Mouse (Mus musculus) heart, adult 9 months (tissue): ENCODE results near the gene Smurf1.
A peak's percentile ranks its signal among the peaks of the same experiment; 100 is the strongest.

Experiments used
- DNase-seq, 2 experiments: peaks; one replicate each; pipeline ENCODE4 v3.0.0; 2022; ENCODE audit warnings: low spot score in 2 of 2

Smurf1 gene

DNA sequence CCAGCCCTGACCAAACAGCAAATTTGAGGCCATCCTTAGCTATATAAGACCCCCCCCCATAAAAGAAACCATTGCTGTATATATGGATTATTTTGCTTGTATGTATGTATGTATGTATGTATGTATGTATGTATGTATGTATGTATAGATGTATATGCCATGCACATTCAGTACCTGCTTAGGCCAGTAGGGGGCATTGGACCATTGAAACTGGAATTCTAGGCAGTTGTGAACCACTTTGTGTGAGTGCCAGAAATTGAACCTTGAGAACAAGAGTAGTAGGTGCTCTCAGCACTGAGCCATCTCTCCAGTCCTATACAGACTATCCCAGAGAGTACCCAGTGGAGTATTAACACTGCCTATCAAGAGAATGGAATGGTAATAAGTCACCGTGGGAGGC, 93.9 kb downstream of the Smurf1 start:
- no peak for DNase-seq

DNA sequence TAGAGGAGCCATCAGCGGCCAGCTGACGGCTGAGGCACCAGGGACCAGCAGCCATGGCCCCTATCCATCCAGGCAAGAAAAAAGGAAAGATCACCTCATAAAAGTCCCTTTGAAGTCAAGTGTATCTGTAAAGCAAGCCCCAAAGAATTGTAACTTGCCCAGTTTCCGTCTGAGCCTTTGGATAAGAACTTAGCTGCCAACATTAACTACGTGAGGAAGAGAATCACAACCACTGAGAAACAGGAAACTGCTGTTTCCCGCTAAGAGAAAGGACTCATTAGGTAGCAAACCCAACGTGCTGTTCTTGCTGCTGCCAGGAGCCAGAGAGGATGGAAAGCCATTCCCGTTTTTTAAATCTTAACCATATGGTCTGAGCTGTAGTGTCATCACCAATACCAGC, 94.9 kb downstream of the Smurf1 start:
- peak in 1 of 2 experiments; percentile 43 for DNase-seq

DNA sequence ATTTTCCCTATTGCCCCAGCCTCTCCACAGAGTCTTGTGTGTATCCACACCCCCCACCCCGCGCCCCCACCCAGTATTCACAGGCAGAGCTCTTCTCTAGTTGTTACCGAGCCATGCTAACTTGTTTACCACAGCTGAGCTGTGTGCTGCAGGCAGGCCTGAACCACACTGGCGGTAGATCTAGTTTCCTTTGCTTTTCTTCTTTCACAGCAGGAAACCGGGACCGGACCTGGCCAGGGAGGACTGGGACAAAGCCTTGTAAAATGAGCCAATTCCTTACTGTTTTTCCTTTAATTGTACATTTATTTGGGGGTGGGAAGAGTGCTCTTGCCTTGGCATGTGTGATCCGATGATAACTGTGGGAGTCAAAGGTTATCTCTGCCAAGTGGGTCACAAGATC, 96.2 kb downstream of the Smurf1 start:
- no peak for DNase-seq

DNA sequence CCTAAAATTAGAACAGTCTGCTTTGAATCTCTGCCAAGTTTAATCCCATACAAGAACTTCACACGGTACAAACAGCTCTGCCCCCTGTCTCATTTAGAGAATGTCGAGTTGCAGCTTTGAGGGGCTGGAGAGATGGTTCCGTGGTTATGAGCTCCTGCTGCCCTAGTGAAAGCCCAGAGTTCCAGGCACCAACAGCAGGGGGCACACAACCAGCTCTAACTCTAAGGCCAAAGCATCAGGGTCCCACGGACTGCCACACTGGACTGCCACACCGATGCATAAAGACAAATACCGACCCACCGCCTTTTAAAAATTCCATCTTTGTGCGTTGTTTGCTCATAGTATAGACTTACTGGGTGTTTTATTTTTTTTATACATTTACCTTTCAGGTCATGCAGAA, 98.7 kb downstream of the Smurf1 start:
- DNase-seq, result no peak

DNA sequence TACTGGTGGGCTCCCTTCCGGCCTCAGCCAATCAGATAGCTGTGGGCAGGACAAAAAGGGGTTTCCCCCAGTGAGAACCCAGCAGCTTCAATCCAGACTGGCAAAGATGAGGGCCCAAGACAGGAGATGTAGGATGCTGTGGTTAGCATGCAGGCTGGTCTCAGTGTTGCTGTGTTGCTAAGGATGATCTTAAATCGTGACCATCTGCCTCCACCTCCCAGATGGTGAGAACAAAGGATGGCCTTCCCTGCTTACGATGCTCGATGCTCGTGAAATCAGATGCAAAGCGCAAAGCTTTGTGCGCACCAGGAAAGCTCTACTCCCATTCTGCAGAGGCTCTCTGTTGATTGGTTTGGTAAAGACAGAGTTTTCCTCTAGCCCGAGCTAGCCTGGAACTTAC, 104.7 kb downstream of the Smurf1 start:
- no peak for DNase-seq

DNA sequence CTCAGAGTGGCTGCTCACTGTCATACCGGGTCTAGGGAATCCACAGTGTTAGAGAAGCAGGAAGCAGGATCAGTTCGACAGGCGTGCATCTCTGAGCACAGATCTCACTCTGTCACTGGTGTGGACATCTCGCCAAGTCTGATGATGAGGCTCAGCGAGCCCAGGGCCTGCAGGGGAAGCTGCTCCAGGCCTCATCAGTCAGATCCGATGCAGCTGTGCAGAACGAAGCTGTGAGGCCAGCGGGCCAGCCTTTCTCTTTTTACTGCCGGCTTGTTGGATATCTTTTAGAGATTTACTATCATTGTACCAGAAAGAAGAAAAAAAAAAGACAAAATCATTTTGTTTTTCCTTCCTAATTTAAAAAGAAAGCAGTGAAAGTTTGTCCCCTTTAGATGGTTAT, 106.4 kb downstream of the Smurf1 start:
- DNase-seq, result peak in 1 of 2 experiments; percentile 28

DNA sequence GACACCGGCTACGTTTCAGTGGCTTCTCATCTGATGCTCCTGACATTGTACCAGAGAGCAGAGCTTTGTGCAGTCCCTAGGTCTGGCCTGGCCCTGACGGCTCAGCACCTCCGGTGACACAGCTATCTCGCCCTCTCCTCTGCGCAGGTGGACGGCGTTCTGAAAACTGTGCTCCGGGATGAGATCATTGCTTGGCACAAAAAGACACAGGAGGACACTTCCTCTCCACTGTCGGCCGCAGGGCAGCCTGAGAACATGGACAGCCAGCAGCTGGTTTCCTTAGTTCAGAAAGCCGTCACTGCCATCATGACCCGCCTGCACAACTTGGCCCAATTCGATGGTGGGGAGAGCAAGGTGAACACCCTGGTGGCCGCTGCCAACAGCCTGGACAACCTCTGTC, 107.1 kb downstream of the Smurf1 start:
- peak in 1 of 2 experiments; percentile 21 for DNase-seq

DNA sequence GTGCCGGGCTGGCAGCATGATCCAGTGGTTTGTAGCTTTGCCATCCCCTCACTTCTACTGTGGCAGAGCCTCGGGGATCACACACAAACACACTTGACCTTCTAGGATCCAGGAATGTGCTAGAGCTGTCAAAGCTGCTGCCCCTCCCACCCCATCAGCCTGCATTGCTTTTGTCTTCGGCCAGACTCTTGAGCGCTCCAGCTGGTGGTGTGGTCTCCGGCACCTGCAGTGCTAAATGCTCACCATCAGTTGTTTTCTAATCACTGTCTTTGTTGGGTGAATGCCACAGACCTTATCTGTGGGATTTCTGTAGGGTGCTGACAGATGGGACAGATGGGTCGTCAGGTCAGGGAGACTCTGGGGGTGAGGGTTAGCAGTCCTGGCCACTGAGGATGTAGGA, 109.7 kb downstream of the Smurf1 start:
- no peak for DNase-seq

DNA sequence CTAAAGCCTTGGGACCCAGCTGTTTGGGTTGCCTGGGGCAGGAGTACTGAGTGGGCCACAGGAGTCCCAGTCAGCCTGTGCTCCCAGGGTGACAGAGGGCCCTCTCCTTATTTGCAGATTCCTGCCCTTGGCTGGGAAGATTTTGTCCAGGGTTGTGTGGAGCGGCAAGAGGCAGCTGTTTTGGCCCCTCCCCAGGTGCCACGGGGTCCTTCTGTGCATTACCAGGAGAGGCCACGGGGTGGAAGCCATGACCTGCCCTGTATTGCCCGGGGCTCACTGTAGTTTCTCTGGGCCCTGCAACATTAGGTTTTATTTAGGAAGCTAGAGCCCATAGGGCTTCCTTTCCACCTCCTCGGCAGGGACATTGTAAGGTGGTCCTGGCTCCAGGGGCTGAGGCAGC, 111.7 kb downstream of the Smurf1 start:
- DNase-seq, result no peak

DNA sequence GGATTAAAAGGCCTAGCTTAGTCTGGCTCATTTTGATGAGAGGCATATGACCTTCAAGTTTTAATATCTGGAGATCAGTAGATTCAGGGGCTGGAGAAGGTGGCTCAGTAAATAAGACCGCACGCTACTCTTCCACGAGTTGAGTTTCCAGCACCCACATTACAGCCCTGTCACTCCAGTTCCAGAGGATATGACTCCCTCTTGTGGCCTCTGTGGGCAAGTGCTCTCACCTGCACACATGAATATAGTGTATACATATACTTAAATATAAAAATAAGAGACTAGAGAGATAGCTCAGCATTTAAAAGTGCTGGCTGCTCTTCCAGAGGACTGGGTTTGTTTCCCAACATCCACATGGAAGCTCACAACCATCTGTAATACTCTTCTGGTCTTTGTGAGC, 113.8 kb downstream of the Smurf1 start:
- DNase-seq, result no peak

DNA sequence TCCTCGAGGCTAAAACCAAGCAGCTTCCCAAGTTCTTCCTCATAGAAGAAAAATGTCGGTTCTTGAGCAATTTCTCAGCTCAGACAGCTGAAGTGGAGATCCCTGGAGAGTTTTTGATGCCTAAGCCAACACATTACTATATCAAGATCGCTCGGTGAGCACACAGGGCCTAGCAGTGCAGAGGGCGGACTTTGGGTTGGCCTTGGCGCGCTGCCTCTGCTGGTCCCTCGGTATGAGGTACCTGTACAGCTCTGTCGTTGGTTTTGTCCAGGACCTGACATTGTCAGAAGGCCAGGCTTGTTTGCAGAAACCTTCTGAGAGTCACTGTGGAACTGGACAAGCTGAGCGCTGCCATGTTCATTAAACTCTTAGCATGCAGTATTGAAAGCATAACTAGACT, 115.7 kb downstream of the Smurf1 start:
- DNase-seq, result peak in 1 of 2 experiments; percentile 15

DNA sequence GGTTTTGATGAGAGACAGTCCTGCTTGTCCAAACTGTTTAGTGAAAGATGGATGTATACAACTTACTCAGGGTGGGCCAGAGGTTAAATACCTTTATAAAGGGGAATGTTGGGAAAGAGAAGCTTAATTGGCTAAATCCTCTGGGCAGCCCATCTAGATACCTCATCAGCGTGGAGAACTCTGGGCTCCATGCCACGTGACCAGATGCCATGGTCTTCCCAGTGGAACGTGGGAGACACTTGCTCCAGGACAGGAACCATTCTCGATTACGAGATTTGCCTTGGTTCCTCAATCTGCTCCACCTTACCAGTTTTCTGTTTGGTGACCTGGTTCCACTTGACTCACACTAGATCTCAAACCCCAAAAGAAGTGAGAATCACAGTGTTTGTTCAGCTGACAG, 116.9 kb downstream of the Smurf1 start:
- DNase-seq, result no peak

DNA sequence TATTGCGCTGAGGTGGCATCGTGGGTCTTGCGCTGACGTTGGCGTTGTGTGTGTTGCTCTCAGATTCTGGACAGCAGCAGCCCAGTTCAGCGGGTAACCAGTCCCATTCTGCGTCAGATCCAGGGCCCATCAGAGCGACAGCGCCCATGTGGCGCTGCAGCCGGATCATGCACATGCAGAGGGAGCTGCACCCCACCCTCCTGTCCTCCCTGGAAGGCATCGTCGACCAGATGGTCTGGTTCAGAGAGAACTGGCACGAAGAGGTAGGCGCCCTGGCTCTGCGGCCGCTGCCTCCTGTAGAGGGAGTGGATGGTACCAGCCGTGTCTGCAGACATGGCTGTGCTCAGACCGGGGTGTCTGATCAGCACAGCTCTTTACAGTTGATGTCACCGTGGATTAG, 120.3 kb downstream of the Smurf1 start:
- DNase-seq, result no peak

DNA sequence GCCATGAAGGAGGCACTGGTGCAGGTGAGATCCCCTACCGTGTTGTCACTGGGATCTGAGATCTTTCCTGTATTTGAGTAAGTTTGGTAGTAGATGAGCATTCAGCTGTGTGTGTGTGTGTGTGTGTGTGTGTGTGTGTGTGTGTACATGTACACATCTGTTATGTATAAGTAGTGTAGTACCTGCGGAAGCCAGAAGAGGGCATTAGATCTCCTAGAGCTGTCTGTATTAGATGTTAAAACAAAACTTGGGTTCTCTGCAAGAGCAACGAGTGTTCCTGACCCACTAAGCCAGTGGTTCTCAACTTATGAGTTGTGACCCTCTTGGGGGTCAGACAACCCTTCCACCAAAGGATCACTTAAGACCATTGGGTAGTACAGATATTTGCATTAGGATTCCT, 129.5 kb downstream of the Smurf1 start:
- DNase-seq, result no peak

DNA sequence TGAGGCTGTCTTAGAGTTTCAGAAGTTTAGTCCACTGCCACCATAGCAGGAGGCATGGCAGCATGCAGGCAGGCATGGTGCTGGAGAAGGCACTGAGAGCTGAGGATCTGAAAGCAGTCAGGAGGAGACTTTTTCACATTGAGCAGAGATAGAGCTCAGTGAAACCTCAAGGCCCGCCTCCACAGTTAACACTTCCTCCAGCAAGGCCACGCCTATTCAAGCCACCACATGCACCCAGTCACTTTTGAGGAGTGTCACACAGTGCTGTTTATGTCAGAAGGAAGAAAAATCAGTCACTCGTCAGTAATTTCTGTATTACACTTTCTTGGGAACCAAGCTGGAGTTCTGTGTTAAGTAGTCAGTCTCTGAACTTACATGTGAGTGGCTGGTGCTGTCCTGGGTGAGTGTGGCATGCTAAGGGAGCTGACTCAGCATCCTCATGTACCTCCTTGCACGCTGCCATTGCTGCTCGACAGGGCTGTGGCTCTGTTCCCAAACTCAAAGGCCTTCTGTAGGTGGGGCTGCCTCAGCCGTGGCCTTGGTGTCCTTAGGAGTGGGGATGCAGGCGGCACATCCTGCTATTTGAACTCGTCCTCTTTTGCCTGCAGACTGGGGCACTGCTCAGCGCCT, 133.7 kb downstream of the Smurf1 start:
- DNase-seq, result no peak

DNA sequence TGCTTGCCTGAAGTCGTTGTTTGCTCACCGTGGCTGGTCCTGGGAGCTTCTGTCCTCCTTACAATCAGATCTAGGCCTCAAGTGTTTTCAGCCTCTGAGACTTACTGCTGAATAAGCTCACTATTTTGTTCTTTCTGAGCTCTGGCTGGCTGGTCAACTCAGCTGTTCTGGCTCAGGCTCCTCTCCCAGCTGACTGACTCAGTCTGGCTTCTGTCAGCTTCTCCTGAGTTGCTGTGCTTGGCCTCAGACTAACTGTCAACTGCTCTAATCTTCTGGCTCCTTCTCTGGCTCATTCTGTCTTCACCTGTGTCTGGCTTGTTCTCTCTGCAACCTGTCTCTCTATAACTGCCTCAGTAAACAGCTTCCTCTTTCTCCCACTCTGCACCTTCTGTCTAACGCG, 136.0 kb downstream of the Smurf1 start:
- DNase-seq, result peak; percentile 28 to 33

DNA sequence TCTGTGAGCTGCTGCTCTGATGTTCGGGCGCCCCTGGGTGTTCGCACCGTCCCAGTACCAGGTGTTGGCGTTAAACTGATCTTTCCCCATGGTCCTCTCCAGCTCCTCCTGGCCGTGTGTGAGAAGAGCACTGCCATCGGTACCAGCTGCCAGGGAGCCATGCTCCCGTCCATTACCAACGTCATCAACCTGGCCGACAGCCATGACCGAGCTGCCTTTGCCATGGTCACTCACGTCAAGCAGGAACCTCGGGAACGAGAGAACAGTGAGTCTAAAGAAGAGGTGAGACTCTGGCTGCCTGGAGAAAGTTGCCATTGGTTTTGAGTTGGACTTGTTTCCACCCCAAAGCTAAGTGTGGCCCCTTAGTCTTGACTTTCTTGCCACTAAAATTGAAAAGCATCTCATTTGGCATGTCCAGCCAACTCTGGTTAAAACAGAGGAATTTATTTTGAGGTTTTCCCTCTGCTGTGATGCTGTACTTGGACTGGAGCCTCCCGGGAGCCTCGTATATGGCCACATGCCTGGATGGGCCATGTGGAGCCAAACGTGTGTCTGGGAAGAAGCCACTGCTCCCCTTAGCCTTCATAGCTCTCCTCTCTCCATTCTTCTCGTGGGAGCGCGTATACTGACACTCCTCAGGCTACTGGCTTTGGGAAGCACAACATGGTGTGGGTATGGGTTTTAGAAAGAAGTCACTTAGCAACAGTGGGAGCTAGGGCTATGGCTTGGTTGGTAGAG, 137.1 kb downstream of the Smurf1 start:
- peak; percentile 46 to 58 for DNase-seq
